ENCODE assay signal across 9 mouse cellular contexts in genomic region chr14:112895561-112895960, GRCm38 (mm10).
DNase-seq lines count a peak whose midpoint lies in the region; ATAC-seq and TF ChIP-seq lines count a peak whose summit lies in the region.
"Had no signal": no experiment of that assay in that cellular context is flagged by ENCODE, and none has a peak within 500 bp of the region (broad histone marks: within the 10 kb centered on the region; RNA-seq: fewer than 3 reads in every experiment).

No protein-coding gene starts in this region.

- peak; percentile 42; the same call in 1 of the 2 replicates for TF ChIP-seq CTCF in gastrocnemius, adult 2 months (IDR thresholded peaks at IDR 0.05)
- TF ChIP-seq CTCF in liver, postnatal 0 days (IDR thresholded peaks at IDR 0.05; ENCODE audit: low read depth) = peak; percentile 27; the same call in 1 of the 2 replicates

- no peak overlapping the region for H3K4me2 ChIP-seq in liver, postnatal 0 days (ENCODE audit: low read depth, low read length)
- no peak overlapping the region for H3K4me2 ChIP-seq in liver, embryonic 12.5 days
- H3K4me2 ChIP-seq: liver, embryonic 15.5 days had no signal

- WGBS in liver, postnatal 0 days (ENCODE audit: insufficient replicate concordance) = 32% methylated on average over 2 of the region's 2 CpGs
- WGBS in liver, embryonic 12.5 days (ENCODE audit: insufficient replicate concordance) = 23% methylated on average over 2 of the region's 2 CpGs

- no peak for DNase-seq in gastrocnemius, adult 2 months
- DNase-seq in gastrocnemius, postnatal 10 days = no peak
- no peak for DNase-seq in liver, postnatal 0 days
- peak; percentile 76 for DNase-seq in ZHBTc4 (ENCODE audit: low read depth, low spot score)
- peak; percentile 30 for DNase-seq in hindlimb bud, embryonic 11.5 days (ENCODE audit: extremely low spot score, low read depth, low spot score)
- no peak for DNase-seq in testis, postnatal 14 days (ENCODE audit: low spot score)
- DNase-seq in thymus, postnatal 14 days = no peak

- no peaks in the 10 kb centered on the region for H3K27me3 ChIP-seq in liver, postnatal 0 days (ENCODE audit: insufficient read depth, low read length)
- no peaks in the 10 kb centered on the region for H3K27me3 ChIP-seq in liver, embryonic 12.5 days (replicated peaks)
- H3K27me3 ChIP-seq: liver, embryonic 15.5 days had no signal

- no peaks in the 10 kb centered on the region for H3K4me1 ChIP-seq in liver, postnatal 0 days (ENCODE audit: insufficient read depth)
- no peaks in the 10 kb centered on the region for H3K4me1 ChIP-seq in liver, embryonic 12.5 days
- H3K4me1 ChIP-seq: liver, embryonic 15.5 days had no signal

- H3K36me3 ChIP-seq in liver, postnatal 0 days (replicated peaks; ENCODE audit: insufficient read depth, low read length) = no peaks in the 10 kb centered on the region
- no peaks in the 10 kb centered on the region for H3K36me3 ChIP-seq in liver, embryonic 12.5 days
- H3K36me3 ChIP-seq: liver, embryonic 15.5 days had no signal

- ATAC-seq in liver, postnatal 0 days = no peak
- ATAC-seq in liver, embryonic 12.5 days = no peak

- H3K4me3 ChIP-seq in gastrocnemius, adult 2 months = no peak overlapping the region
- no peak overlapping the region for H3K4me3 ChIP-seq in liver, postnatal 0 days (ENCODE audit: low read depth, low read length)
- no peak overlapping the region for H3K4me3 ChIP-seq in liver, embryonic 12.5 days
- H3K4me3 ChIP-seq: liver, embryonic 15.5 days had no signal

- no peak for TF ChIP-seq EP300 in liver, postnatal 0 days (IDR thresholded peaks at IDR 0.05; ENCODE audit: low read depth)

- intact Hi-C loops in gastrocnemius, adult 2 months (cut with DNase I) = no loop called here

- no peak overlapping the region for H3K27ac ChIP-seq in gastrocnemius, adult 2 months
- H3K27ac ChIP-seq in liver, postnatal 0 days (ENCODE audit: low read depth) = no peak overlapping the region
- no peak overlapping the region for H3K27ac ChIP-seq in liver, embryonic 12.5 days
- H3K27ac ChIP-seq: liver, embryonic 15.5 days had no signal

- no peaks in the 10 kb centered on the region for H3K9me3 ChIP-seq in liver, postnatal 0 days (ENCODE audit: low read length)
- H3K9me3 ChIP-seq in liver, embryonic 12.5 days (replicated peaks) = no peaks in the 10 kb centered on the region
- H3K9me3 ChIP-seq: liver, embryonic 15.5 days had no signal

- no peak overlapping the region for H3K9ac ChIP-seq in liver, postnatal 0 days (replicated peaks)
- H3K9ac ChIP-seq in liver, embryonic 12.5 days = no peak overlapping the region
- H3K9ac ChIP-seq: liver, embryonic 15.5 days had no signal

Comparison
In these comparisons a context has a peak if more than half of its experiments do, and no peak if none do; other contexts are left out.
1. DNase-seq: peak in ZHBTc4 (single experiment) and hindlimb bud, embryonic 11.5 days (single experiment); none in gastrocnemius, adult 2 months (single experiment), gastrocnemius, postnatal 10 days (single experiment), liver, postnatal 0 days (single experiment), testis, postnatal 14 days (single experiment) and thymus, postnatal 14 days (single experiment).